In the genomic region with DNA sequence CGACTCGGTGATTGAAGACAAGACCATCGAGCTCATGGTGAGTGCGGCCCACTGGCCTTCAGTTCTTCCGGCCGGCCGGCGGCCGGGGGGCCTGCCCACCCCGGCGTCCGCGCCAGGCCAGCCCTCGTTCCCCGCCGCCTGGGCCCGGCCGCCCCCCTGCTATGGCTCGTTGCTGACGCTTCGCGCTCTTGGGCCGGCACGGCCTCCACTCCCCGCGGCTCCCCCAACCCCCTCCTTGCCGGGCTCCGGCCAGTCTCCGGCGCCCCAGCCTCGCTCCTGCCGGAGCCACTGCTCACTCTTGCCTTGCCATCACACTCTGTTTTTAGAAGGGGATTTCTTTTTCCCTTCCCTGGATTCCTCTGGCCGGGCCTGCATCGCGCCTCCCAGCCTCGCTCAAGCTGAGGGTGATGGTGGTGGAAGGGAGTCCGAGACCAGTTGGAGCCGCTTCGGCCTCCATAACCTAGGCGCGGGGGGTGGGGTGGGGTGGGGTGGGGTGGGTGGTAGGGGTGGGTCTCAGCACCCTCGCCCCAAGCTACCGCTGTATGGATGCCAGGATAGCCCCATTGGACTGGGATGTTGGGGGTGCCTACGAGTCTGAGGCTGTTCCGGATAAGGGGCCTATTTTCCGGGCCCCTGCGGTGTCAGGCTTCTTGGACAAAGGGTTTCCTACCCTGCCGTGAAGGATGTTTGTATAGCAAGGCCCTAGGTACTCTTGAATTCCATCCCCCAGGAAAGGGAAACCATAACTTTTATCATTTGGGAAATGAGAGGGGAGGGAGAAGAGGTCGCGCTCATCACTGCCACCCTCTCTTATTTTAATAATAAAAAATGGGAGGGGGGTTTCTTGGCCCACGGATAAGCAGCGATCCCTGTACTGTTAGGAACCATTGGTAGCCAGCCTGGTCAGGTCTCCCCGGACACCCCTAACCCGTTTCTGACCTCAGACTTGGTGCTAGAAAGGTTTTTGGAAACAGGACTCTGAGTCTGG, we compare ENCODE assay signal across 7 mouse cellular contexts. TPM values are rescaled to one million over a fixed set of nuclear protein-coding genes. Genes with fewer than 3 reads are reported as not detected.
A peak's percentile ranks its signal among the peaks of the same experiment; 100 is the strongest.
DNase-seq lines count a peak whose midpoint lies in the region; ATAC-seq and TF ChIP-seq lines count a peak whose summit lies in the region.

No protein-coding gene starts in this region.

- peak overlapping the region; percentile 98 for H3K9ac ChIP-seq in embryonic facial prominence, embryonic 15.5 days
- H3K9ac ChIP-seq in hindbrain, embryonic 12.5 days, result peak overlapping the region; percentile 92
- H3K9ac ChIP-seq in lung, postnatal 0 days (replicated peaks; ENCODE audit: low read depth), result peak overlapping the region; percentile 93

- H3K4me3 ChIP-seq in embryonic facial prominence, embryonic 15.5 days (replicated peaks), result peak overlapping the region; percentile 96
- H3K4me3 ChIP-seq in hindbrain, embryonic 12.5 days, result peak overlapping the region; percentile 77
- peak overlapping the region; percentile 95 for H3K4me3 ChIP-seq in lung, postnatal 0 days (ENCODE audit: low read depth, low read length)
- peak overlapping the region; percentile 99 for H3K4me3 ChIP-seq in testis, adult 2 months (ENCODE audit: control insufficient read depth, low read depth, low read length)

- peak overlapping the region; percentile 75 for H3K4me2 ChIP-seq in embryonic facial prominence, embryonic 15.5 days (replicated peaks)
- H3K4me2 ChIP-seq in hindbrain, embryonic 12.5 days (replicated peaks), result peak overlapping the region; percentile 88
- peak overlapping the region; percentile 79 for H3K4me2 ChIP-seq in lung, postnatal 0 days (replicated peaks; ENCODE audit: low read depth, low read length)

- TF ChIP-seq EP300 in lung, postnatal 0 days (IDR thresholded peaks at IDR 0.05), result no peak

- no peaks in the 10 kb centered on the region for H3K9me3 ChIP-seq in embryonic facial prominence, embryonic 15.5 days (replicated peaks)
- H3K9me3 ChIP-seq in hindbrain, embryonic 12.5 days (replicated peaks), result no peaks in the 10 kb centered on the region
- H3K9me3 ChIP-seq in lung, postnatal 0 days (ENCODE audit: low read length), result no peaks in the 10 kb centered on the region

- H3K36me3 ChIP-seq in embryonic facial prominence, embryonic 15.5 days, result no peaks in the 10 kb centered on the region
- H3K36me3 ChIP-seq in hindbrain, embryonic 12.5 days, result no peaks in the 10 kb centered on the region
- H3K36me3 ChIP-seq in lung, postnatal 0 days (ENCODE audit: insufficient read depth, low read length), result no peaks in the 10 kb centered on the region
- no peaks in the 10 kb centered on the region for H3K36me3 ChIP-seq in testis, adult 2 months (ENCODE audit: control insufficient read depth, insufficient read depth, low read length)

- H3K27ac ChIP-seq in embryonic facial prominence, embryonic 15.5 days (replicated peaks), result peak overlapping the region; percentile 99
- H3K27ac ChIP-seq in hindbrain, embryonic 12.5 days, result peak overlapping the region; percentile 98
- peak overlapping the region; percentile 100 for H3K27ac ChIP-seq in lung, postnatal 0 days (ENCODE audit: low read length)
- H3K27ac ChIP-seq in testis, adult 2 months (ENCODE audit: control insufficient read depth, insufficient read depth, low read depth, low read length), result peak overlapping the region; percentile 97

- peaks cover 31% of the 10 kb centered on the region for H3K4me1 ChIP-seq in embryonic facial prominence, embryonic 15.5 days
- H3K4me1 ChIP-seq in hindbrain, embryonic 12.5 days, result peaks cover 16% of the 10 kb centered on the region
- H3K4me1 ChIP-seq in lung, postnatal 0 days (ENCODE audit: insufficient read depth, low read depth, low read length), result peaks cover 13% of the 10 kb centered on the region; the same call in 1 of the 2 replicates
- H3K4me1 ChIP-seq in testis, adult 2 months (ENCODE audit: control insufficient read depth, insufficient read depth, low read length), result no peaks in the 10 kb centered on the region

- no peaks in the 10 kb centered on the region for H3K27me3 ChIP-seq in embryonic facial prominence, embryonic 15.5 days
- no peaks in the 10 kb centered on the region for H3K27me3 ChIP-seq in hindbrain, embryonic 12.5 days
- no peaks in the 10 kb centered on the region for H3K27me3 ChIP-seq in lung, postnatal 0 days (replicated peaks; ENCODE audit: insufficient read depth, low read length)
- no peaks in the 10 kb centered on the region for H3K27me3 ChIP-seq in testis, adult 2 months (ENCODE audit: control insufficient read depth, insufficient read depth, low read length)

- DNase-seq in ovary, adult 18-20 months (ENCODE audit: low spot score), result peak; percentile 50
- no peak for DNase-seq in ovary, postnatal 36 days (ENCODE audit: low spot score)
- DNase-seq in adrenal gland, postnatal 36 days, result peak; percentile 75 to 83
- peak; percentile 73 for DNase-seq in lung, postnatal 0 days (ENCODE audit: low spot score)

- WGBS in embryonic facial prominence, embryonic 15.5 days, result under 1% methylated on average over 36 of the region's 54 CpGs
- under 1% methylated on average over 51 of the region's 54 CpGs for WGBS in hindbrain, embryonic 12.5 days
- 1% methylated on average over 49 of the region's 54 CpGs for WGBS in lung, postnatal 0 days

- TF ChIP-seq CTCF in lung, postnatal 0 days (IDR thresholded peaks at IDR 0.05), result no peak
- no peak for TF ChIP-seq CTCF in testis, adult 2 months (IDR thresholded peaks at IDR 0.05; ENCODE audit: control insufficient read depth, insufficient read depth, insufficient replicate concordance, low read depth, low read length)

- TF ChIP-seq POLR2A in testis, adult 2 months (IDR thresholded peaks at IDR 0.05; ENCODE audit: control insufficient read depth, low read depth, low read length), result no peak

- ATAC-seq in embryonic facial prominence, embryonic 15.5 days (ENCODE audit: insufficient number of reproducible peaks, low FRiP score, low TSS enrichment, low read depth), result peak; percentile 76
- ATAC-seq in hindbrain, embryonic 12.5 days (ENCODE audit: low FRiP score), result peak; percentile 68
- ATAC-seq in lung, postnatal 0 days, result peak; percentile 73

RNA-seq across cellular contexts. Expression of gene Fbxw11, which starts 0.7 kb away (rescaled TPM):
- total RNA-seq in adrenal gland, postnatal 36 days (2021), result 100 to 1,000 TPM; 107 to 111 TPM
- 65.1 and 65.7 TPM in 2 replicates for polyA plus RNA-seq in embryonic facial prominence, embryonic 15.5 days (2015; fragmentation: Nextera tagmentation; extraction: Ambion mirVana)
- 111 and 112 TPM in 2 replicates for polyA plus RNA-seq in hindbrain, embryonic 12.5 days (2016; fragmentation: Nextera tagmentation; extraction: Ambion mirVana)
- 46.6 and 54.2 TPM in 2 replicates for polyA plus RNA-seq in lung, postnatal 0 days (2015; fragmentation: Nextera tagmentation; extraction: Ambion mirVana)
- 11.7 and 13.8 TPM in 2 replicates for polyA plus RNA-seq in testis, adult 2 months (2012; rRNA removed)
